Mouse (Mus musculus) ovary, postnatal 10 days (tissue): ENCODE results near the gene Polr2a.
A peak's percentile ranks its signal among the peaks of the same experiment; 100 is the strongest.
"Not testable (repeated sequence)": the region's sequence is repeated elsewhere in the genome, so short reads cannot be mapped to it uniquely, and the experiment has no call there.

Source experiments
- DNase-seq: peaks from one replicate; pipeline ENCODE4 v3.0.0; 2022; ENCODE audit warnings: low spot score

The Polr2a gene

DNA sequence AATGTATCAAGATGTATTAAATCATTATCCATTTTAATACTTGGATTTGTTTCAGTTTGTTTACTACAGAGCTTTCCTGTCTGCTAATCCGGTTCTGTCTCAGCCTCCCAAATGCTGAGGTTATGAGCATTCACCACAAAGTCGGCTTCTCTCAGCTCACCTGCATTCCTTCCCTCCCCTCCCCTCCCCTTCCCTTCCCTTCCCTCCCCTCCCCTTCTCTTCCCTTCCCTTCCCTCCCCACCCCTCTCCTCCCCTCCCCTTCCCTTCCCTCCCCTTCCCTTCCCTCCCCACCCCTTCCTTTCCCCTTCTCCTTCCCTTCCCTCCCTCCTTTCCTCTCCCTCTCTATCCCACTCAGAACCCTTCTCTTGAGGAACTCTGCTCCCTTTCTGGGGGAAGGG is 53.8 kb downstream of the Polr2a start:
- DNase-seq, result no peak

DNA sequence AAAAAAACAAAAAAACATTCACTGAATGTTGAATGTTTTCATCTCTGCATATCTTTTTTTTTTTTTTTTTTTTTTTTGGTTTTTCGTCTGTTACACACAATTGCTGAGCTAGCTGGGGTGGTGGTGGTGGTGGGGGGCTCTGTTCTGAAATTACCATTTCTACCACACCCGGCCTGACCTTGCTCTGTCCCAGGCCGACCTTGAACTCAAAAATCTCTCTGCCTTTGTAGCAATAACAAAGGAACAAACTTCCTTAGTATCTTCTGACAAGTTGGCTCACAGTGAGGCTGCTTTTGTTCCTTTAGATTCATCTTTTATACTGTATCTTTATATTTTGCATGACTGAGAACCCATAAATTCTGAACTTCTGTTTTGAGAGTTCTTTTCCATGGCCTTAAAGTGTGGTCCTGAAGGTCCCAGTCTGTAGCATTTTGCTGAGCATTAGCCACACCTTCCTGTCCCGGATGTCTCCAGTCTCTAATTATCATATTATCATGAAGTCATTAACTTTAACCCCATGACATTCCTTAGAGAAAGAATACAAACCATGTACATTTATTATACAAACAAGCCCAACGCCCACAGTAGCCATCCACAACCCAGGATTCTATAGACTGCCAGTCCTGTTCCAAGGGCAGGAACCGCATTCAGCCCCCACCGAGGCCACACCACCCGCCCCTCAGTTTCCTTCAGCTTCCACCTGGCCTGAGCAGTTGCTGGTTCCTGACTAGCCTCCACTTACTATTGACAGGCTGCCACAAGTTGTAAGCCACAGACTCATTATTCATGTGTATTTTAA is 54.4 kb downstream of the Polr2a start:
- no peak for DNase-seq

DNA sequence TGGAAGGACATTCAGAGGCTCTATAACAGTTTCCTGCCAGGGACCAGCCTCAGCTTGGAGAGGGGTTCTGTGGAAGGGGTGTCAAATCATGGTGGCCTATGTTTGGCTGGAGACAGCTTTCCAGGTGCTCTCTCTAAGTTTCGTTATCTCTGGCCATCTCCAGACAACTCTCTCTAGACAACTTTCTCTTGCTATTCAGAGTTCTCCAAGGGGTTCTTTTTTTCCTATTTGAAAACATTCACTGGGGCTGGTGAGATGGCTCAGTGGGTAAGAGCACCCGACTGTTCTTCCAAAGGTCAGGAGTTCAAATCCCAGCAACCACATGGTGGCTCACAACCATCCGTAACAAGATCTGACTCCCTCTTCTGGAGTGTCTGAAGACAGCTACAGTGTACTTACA is 55.1 kb downstream of the Polr2a start:
- not testable (repeated sequence) for DNase-seq

DNA sequence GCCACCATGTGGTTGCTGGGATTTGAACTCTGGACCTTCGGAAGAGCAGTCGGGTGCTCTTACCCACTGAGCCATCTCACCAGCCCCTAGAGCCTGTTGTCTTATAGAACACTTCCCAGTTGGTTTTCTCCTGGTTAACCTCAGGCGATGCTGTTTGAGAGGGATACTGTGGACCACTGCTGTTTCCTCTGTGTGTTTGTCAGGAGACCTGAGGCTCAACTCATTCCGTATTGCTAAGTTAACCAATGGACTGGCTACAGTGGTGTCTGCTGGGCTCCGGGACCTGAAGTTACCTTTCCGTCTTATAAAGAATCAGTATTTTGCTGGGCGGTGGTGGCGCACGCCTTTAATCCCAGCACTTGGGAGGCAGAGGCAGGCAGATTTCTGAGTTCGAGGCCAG is 55.6 kb downstream of the Polr2a start:
- DNase-seq, result not testable (repeated sequence)

DNA sequence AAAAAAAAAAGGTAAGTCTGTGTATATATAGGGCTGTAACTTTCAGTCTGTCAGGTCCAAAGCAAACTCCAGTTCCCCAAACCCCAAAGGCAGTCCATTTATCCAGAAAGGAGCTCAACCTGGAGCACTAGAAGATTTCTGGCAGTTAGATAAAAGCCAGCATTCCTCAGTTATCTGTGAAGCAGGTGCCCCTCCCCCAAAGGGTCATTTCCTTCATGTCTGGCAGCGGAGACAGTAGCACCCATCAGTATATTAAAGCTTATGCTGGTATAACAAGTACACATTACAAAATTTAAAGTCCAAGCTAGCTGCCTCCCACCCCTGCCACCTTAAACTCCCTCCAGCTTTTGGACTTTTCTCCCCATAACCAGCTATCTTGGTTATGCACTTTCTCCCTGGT is 58.8 kb downstream of the Polr2a start:
- no peak for DNase-seq

DNA sequence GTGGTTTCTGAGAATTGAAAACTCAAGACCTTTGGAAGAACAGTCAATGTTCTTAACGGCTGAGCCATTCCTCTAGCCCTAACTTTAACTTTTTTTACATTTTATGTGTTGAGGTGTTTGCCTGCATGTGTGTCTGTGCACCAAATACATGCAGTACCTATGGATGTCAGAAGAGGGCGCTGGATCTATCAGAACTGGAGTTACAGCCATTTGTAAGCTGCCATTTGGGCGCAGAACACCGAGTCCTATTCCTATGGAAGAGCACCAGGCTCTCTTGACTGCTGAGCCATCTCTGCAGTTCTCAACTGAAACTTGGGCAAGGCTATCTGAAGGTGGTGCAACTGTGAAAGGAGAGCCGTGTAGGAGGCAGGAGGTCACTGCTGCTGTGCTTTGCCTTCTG is 59.9 kb downstream of the Polr2a start:
- no peak for DNase-seq

DNA sequence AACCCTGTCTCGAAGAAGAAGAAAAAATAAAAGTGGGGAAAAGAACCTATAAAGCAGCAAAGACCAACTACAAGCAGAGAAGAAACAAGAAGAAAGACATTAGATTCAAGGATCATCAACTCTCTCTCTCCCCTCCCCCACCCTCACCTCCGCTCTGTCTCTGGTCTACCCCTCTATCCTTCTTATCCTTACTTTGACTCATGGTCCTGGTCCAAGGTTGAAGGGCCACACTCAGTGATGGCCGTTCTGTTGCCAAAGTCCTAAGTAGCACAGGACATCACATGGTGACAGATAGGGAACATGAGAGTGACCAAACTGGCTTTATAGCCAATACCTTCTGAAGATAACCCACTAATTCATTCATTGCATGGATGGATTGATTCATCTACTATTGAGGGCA is 61.0 kb downstream of the Polr2a start:
- DNase-seq, result no peak

DNA sequence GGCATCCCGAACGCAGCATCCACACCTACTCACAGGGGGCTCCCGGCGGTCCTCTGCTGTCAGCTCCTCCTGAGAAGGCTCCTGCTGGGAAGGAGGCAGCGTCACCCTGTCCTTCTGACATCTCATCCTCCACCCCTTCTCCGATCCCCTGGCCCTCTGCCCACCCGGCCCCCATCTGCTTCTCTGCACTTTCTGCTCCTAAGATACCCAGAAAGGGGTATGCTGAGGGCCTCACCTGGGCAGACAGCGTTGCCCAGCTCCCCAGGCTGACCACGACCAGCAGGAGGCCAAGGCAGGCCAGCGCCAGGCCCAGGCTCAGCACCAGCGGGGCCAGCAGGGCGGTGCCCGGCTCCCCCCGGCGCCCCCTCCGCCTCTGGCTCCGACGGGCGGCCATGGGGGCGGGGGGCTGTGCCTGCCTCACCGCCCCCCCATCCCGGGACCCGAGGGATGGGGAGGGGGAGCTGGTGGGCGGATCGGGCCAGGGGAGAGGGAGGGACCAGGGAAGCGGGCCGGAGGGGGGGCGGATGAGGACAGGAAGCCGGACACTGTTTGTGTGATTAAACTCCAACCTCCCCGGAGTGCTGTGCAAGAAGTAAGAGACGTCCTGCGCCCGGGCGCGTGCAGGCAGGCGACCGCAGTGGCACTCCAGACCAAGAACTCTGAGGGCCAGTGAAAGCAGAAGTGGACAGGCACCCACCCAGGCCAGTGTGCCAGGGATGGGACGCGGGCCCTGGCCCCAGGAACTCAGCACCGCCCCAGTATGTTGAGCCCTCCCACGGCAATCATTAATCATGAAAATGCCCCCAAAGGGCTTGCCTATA is 62.9 kb downstream of the Polr2a start, which contains the start of the genes Tnfsf12 and Tnfsfm13:
Gene Tnfsf12 (minus strand): TSS at position 489 of the 821 bp plus-strand sequence.
Gene Tnfsfm13 (minus strand): TSS at position 738 of the 821 bp plus-strand sequence.
- DNase-seq, result peak; percentile 65

DNA sequence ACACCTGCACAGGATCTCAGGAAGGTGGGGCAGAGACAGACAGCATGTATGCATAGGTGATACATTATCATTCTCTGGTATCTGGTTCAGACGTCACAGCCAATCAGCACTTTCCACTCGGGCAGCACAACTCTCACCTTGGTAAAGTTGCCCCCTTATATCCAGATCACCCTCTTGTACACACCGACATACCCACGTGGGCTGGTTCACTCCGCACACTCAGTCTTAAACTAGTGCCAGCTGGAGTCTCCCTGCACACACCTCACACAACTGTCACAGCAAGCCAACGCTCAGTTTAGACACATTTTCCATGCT is 63.4 kb downstream of the Polr2a start:
- DNase-seq, result no peak

DNA sequence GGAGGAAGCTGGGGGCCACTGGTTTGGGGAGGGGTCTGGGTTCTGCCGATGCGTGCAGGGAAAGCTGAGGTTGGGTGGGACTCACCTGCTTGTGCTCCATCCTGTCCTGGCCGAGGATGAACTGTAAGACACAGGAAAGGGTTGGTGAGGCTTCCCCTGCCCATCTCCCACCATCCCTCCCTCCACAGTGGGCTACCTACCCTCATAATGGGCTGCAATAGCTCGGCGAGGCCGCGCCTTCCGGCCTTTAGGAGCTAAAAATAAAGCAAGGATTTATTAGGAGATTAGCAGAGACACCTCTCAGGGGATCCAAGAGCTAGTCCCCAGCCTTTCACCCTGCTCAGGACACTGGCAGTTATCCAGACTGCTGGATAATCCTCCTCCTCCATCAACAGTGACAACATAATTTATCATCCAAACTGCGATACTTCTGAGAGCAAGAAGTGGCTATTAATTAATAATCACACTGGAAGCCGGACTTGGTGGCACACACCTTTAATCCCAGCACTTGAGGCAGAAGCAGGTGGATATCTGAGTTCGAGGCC is 64.9 kb downstream of the Polr2a start:
- no peak for DNase-seq

DNA sequence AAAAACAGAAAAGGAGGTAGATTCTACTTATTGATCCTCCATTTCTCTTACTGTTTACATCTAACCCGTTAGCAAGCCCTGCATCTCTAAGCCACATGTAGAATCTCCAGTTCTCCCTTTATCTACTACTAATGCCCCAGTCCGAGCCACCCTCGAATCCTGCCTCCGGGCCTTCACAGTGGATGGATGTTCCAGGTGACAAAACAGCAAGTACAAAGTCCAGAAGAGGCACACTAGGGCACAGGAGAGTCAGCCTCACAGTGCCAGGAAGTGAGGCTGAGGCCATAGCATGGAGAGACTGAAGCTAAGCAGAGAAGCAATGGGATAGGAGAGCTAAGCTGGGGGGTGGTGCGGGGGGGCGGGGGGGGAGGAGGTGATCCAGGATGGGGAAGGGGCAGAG is 65.6 kb downstream of the Polr2a start:
- no peak for DNase-seq

DNA sequence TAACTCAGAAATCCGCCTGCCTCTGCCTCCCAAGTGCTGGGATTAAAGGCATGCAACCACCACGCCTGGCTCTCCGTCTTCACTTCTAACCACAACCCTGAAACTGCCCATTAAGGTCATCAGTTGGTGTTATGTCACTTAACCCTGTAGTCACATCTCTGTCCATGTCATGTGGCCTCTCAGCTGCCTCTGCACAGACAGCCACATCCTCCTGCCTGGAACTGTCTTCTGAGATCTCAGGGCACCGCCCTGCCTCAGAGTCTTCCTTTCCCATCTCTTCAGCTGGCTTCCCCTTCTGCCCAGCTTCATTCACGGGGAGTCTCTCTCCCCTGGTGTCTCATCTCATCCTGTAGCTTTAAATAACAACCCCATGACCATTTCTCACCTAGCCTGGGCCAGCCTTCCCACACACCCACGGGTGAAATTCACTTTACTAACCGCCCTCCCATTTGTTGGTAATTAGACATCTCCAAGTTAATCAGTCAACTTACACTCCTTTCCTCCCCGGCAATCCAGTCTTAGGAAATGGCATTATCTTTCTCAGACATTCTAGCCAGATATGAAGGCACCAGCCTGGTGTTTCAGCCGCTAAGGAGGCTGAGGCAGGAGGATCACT is 66.1 kb downstream of the Polr2a start:
- no peak for DNase-seq

DNA sequence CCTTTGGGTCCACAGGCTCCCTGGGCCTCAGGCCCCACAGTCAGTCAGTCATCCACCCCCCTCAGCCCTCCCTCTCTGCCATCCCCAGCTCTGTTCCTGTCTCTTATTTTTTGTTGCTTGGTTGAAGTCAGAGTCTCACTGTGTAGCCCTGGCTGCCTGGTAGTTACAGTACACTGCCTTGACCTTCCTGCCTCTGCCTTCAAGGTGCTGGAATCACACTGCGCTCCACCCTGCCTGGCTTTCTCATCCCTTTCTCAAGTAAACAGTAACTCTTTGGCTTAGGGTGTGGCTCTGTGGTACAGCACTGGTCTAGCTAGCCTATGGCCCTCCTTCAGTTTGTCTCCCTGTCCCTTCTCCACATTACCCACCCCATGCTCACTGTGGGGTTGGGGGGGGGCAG is 68.5 kb downstream of the Polr2a start:
- DNase-seq, result no peak

DNA sequence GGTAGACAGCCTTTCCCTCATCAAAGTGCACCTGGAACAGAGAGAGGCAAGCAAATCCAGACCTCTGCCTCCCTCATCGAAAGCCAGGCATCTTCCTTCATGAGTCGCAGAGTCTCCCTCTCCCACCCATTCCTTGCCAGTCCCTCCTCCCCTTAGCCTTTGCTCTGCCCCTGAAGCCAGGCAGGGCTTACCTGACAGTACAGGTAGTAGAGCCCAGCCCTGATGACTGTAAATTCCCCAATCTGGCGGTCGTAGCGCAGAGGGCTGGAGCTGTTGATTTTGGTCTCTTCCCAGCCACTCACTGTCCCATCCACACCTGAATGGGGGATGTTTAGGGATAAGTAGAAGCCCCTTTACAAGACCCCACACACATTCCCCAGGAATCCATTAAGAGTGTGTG is 71.4 kb downstream of the Polr2a start:
- DNase-seq, result no peak

DNA sequence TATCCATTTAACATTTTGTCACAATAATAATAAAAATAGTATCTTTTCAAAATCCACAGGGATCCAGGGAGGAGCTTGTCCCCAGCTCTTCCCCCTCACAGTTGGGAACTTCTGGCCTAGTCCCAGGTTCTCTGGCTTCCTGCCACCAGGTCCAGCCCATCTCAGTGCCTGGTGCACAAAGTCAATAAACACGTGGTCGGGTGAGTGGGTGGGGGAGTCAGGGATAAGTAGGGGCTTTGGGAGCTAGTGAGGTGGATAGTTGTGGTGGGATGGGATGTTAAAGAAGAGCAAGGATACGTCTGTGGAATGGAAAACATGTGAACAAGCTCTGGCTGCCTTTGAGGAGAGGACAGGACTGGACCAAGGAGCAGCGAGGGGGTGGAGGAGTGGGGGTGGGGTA is 72.1 kb downstream of the Polr2a start:
- no peak for DNase-seq

DNA sequence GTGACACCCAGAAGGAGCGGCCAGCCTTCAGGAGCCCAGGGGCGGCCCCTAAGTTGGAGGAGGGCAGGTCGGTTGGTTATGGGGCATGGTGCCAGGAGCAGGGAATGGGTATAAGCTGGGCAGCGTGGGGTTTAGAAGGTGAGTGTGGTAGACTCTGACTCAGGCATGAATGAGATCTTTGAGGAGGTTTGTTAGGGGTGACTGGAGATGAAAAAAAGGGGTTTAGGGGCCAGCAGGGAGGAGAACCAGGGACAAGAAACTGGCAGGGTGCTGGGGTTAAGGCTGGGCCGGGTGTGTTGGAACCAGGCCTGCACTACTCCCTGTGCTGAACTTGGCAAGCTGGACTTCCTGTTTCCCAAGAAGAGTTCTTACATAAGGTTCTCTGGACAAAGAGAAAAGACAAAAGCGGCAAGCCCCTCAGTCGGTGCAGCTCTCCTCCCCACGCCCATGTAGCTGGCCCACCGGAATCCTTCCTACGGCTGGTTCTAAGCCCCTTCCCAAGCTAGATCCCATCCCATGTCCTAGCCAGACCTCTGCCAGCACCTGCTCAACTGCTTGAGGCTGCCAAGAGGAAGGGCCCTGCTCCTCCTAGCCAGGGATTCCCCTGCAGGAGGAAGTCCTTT is 72.8 kb downstream of the Polr2a start, which contains the start of gene Tnfsf13:
Gene Tnfsf13 (minus strand): TSS at position 259 of the 623 bp plus-strand sequence.
- no peak for DNase-seq

DNA sequence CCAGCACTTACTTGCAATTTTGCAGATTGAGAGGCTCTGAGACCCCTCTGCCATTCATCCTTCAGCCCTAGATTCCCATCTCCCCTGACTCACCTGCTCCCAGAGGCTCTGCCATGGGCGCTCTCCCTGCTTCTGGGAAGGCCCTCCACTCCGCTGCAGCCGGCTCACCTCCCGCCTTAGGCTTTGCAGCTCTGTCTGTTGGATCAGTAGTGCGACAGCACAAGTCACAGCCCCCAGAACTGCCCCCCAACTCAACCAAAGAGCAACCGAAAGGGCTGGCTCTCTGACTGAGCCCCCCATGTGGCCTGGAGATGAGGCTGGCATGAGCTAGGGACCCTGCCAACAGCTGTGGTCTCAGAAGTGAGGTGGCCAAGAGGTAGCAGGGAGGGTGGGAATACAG is 73.5 kb downstream of the Polr2a start:
- no peak for DNase-seq

DNA sequence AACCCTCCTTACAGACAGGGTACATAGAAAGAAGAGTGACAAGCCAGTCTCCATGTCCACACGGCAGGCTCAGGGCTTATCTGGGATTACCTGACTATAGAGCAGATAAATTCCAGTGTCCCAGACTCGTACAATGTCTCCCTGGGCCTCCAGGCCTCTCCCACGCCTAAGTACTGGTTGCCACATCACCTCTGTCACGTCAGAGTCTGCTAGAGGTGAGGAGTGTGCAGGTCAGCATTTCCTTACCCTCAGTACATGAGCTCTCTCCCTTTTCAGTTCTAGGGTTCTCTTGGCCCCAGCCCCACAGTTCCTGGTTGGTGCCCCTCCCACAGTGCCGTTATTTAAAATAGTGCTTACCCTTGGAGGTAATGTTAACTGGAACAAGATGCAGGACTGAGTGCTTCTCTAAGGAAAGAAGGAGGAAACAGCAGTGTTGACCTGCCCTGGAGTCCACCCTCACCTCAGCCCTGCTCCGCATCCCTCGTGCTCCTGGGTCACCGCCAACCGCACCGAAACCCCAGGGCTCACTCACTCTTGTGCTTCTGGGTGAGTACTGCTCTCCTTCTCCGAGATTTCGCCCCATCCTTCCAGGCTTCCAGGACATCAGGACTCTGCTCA is 74.2 kb downstream of the Polr2a start:
- DNase-seq, result no peak
